Mouse (Mus musculus) hindbrain, embryonic 11.5 days (tissue): ENCODE results near the gene Adcy2. TPM values are rescaled to one million over a fixed set of nuclear protein-coding genes. Genes with fewer than 3 reads are reported as not detected.

ENCODE experiments used
- ATAC-seq: fragments of 200-750 bp; cut with Nextera tagmentation; 2 replicates; pipeline ENCODE4 v1.8.0; 2017; ENCODE audit warnings: mild to moderate bottlenecking, moderate TSS enrichment, moderate library complexity; ENCODE audit not compliant: low FRiP score
- DNase-seq: peaks from one replicate; pipeline ENCODE4 v3.0.0-alpha.2; 2015; ENCODE audit warnings: low spot score
- H3K27ac ChIP-seq: fragments of 300-500 bp; sonication (generic); 2 replicates; pipeline ENCODE4 v1.5.1; 2014; ENCODE audit warnings: mild to moderate bottlenecking, low read depth, low read length
- H3K27me3 ChIP-seq: fragments of 300-500 bp; sonication (generic); 2 replicates; pipeline ENCODE4 v1.6.1; 2014; ENCODE audit warnings: mild to moderate bottlenecking, low read length, moderate library complexity, mixed read lengths; ENCODE audit not compliant: control insufficient read depth, insufficient read depth
- H3K36me3 ChIP-seq: fragments of 300-500 bp; sonication (generic); 2 replicates; pipeline ENCODE4 v1.6.1; 2014; ENCODE audit warnings: mild to moderate bottlenecking, low read length, moderate library complexity, mixed read lengths; ENCODE audit not compliant: control insufficient read depth, insufficient read depth
- H3K4me1 ChIP-seq: fragments of 300-500 bp; sonication (generic); replicated peaks from 2 replicates; pipeline ENCODE4 v1.6.1; 2014; ENCODE audit warnings: low read length, mixed read lengths; ENCODE audit not compliant: control insufficient read depth, insufficient read depth
- H3K4me2 ChIP-seq: fragments of 300-500 bp; sonication (generic); replicated peaks from 2 replicates; pipeline ENCODE4 v1.6.1; 2014; ENCODE audit warnings: mild to moderate bottlenecking, low read depth, low read length
- H3K4me3 ChIP-seq: fragments of 300-500 bp; sonication (generic); 2 replicates; pipeline ENCODE4 v1.5.1; 2014; ENCODE audit warnings: low read depth, low read length
- H3K9ac ChIP-seq: fragments of 300-500 bp; sonication (generic); 2 replicates; pipeline ENCODE4 v1.6.1; 2014; ENCODE audit warnings: low read depth, low read length
- H3K9me3 ChIP-seq: fragments of 300-500 bp; sonication (generic); 2 replicates; pipeline ENCODE4 v1.6.1; 2016; ENCODE audit warnings: low read length; ENCODE audit not compliant: control insufficient read depth
- WGBS: fragments of 180-500 bp; shearing (Covaris S2); extraction: QIAGEN DNeasy Blood & Tissue Kit; methylation state at CpG from one replicate; pipeline ENCODE4 v1.1.7; 2014; 5-methylcytosine and 5-hydroxymethylcytosine counted together
- polyA plus RNA-seq: library from polyadenylated mRNA; unstranded; fragments of >200 nt; fragmentation: Nextera tagmentation; extraction: Ambion mirVana; gene quantifications from 2 replicates; pipeline ENCODE4 v1.2.1, GENCODE M21; 2014

The Adcy2 gene
- polyA plus RNA-seq, 1 experiment from 2014 or later, result 3.3 TPM

DNA sequence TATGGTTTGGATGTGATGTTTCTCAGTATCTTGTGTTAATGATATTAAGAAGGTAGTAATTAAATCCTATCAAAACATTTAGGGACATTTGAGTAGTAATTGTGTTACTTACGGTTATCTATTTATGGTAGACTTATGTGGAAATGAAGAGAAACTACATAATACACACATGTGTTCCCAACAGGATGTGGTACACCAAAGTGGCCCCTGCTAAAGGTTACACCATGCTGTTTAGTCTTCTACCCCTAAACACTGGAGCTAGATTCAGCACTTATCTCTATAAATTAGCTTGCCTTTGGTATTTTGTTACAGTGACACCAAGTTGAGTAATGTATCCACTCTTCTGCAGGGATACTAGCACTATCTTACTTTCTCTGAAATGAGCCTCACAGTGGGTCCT, 57.9 kb downstream of the Adcy2 start:
- no peaks in the 10 kb centered on the region for H3K36me3 ChIP-seq
- no peaks in the 10 kb centered on the region for H3K27me3 ChIP-seq
- no peak for DNase-seq
- H3K27ac ChIP-seq, result no peak overlapping the region
- ATAC-seq, result no peak
- no peaks in the 10 kb centered on the region for H3K4me1 ChIP-seq
- 89% methylated on average over 1 of the region's 1 CpGs for WGBS
- no peak overlapping the region for H3K4me2 ChIP-seq
- no peak overlapping the region for H3K4me3 ChIP-seq
- no peak overlapping the region for H3K9ac ChIP-seq
- H3K9me3 ChIP-seq, result no peaks in the 10 kb centered on the region

DNA sequence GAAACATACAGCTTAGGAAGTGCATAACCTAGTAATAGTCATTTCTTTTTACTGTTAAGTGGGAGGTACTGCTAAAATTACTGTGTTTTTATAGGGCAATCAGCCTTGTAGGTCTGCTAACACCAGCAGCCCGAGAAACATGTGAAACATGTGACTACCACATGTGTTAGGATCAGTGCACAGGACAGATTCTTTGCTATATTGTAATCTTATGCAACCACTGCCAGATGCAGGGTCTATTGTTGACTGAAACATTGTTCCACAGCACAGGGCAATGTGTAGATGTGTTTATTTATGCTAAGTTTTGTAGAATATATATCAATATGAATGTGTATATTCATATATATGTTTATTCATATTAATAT, 67.1 kb downstream of the Adcy2 start:
- 56% methylated on average over 1 of the region's 1 CpGs for WGBS
- Histone ChIP-seq H3K4me1 (no peaks in the 10 kb centered on the region), H3K4me2 (no peak overlapping the region), H3K27me3 (no peaks in the 10 kb centered on the region), H3K27ac (no peak overlapping the region), H3K9me3 (no peaks in the 10 kb centered on the region), H3K9ac (no peak overlapping the region), H3K4me3 (no peak overlapping the region), H3K36me3 (no peaks in the 10 kb centered on the region)
- ATAC-seq, result no peak
- no peak for DNase-seq

DNA sequence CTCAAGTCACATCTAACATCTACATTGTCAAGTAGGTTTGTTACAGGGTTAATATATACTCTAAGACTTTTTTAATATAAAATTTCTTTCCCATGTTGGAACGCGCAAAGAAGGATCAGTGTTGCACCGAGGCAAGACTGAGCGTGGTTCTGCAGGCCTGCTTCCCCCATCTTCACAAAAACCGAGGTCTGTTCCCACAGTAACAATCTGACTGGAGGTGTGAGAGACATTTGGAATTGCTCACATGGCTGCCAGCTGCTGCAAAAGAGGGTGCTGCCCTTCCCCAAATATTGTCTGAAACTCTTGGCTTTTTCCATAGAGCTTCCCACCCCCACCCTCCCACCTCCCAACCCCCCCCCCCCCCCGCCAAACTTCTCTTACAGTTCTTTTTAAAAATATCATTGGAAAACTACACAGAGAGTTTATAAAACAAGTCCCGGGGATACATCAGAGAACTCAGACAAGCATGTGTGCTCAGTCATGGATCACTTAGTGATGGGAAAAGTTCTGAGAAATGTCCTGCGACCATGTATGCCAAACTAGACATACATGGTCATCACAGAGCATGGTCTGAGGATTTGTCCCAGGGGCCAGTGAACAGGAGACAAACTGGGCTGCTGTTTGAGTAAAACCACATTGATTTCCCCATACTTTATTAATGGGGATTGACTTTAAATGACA, 67.6 kb downstream of the Adcy2 start:
- no peak overlapping the region for H3K9ac ChIP-seq
- ATAC-seq (no peak), DNase-seq (no peak)
- H3K9me3 ChIP-seq, result no peaks in the 10 kb centered on the region
- H3K4me1 ChIP-seq, result no peaks in the 10 kb centered on the region
- H3K27ac ChIP-seq, result no peak overlapping the region
- H3K4me2 ChIP-seq, result no peak overlapping the region
- H3K4me3 ChIP-seq, result no peak overlapping the region
- WGBS, result 88% methylated on average over 8 of the region's 8 CpGs
- H3K36me3 ChIP-seq, result no peaks in the 10 kb centered on the region
- H3K27me3 ChIP-seq, result no peaks in the 10 kb centered on the region

DNA sequence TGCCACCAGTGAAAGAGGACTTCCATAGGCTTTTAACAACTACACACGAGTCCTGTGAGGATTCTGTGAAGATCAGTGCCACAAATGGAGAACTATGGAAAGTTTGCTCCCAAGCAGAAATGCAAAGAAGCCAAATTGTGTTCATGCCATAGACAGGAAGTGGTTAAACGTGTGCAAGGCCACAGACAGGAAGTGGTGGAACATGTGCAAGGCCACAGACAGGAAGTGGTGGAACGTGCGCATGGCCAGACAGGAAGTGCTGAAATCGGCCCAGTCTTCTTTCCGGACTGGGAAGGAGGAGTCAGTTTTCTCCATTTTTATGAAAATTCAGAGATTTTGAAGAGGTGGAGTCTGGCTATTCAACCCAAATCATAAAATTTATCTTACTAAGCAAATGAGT, 70.9 kb downstream of the Adcy2 start:
- Histone ChIP-seq H3K4me3 (no peak overlapping the region), H3K4me1 (no peaks in the 10 kb centered on the region), H3K27ac (no peak overlapping the region), H3K27me3 (no peaks in the 10 kb centered on the region), H3K9ac (no peak overlapping the region), H3K9me3 (no peaks in the 10 kb centered on the region), H3K4me2 (no peak overlapping the region), H3K36me3 (no peaks in the 10 kb centered on the region)
- ATAC-seq (no peak), DNase-seq (no peak)
- WGBS, result 84% methylated on average over 6 of the region's 6 CpGs

DNA sequence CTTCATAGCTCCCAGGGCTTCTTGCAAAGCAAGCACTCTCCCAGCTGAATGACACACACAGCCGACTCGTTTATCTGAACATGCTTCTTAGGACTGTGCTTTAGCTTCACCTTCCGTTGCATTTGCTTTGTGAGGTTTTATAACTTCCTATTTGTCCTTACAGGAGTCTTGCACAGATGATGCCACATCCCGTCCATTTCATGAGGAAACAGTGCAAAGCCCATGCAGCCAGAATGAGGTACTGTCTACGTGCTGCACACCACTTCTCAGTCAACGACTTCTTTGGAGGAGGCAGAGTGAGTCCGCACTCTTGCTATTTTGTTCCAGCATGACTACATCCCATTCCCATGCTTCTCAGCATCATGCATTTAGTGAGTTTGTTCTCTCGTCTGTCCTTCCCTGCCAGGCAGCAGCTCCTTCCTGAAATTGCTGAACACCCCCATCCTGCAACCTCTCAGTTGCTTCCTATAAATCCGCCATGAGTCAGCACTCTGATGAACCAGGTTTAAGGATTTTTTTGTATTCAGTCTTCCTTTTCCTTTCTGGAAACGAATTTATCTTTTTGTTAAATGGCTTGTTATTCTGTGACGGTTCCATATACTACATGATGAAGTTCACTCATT, 85.6 kb downstream of the Adcy2 start:
- no peak overlapping the region for H3K9ac ChIP-seq
- DNase-seq, result no peak
- H3K9me3 ChIP-seq, result no peaks in the 10 kb centered on the region
- no peak overlapping the region for H3K27ac ChIP-seq
- no peaks in the 10 kb centered on the region for H3K27me3 ChIP-seq
- no peak overlapping the region for H3K4me2 ChIP-seq
- 89% methylated on average over 11 of the region's 11 CpGs for WGBS
- no peak for ATAC-seq
- no peaks in the 10 kb centered on the region for H3K4me1 ChIP-seq
- no peak overlapping the region for H3K4me3 ChIP-seq
- H3K36me3 ChIP-seq, result no peaks in the 10 kb centered on the region

DNA sequence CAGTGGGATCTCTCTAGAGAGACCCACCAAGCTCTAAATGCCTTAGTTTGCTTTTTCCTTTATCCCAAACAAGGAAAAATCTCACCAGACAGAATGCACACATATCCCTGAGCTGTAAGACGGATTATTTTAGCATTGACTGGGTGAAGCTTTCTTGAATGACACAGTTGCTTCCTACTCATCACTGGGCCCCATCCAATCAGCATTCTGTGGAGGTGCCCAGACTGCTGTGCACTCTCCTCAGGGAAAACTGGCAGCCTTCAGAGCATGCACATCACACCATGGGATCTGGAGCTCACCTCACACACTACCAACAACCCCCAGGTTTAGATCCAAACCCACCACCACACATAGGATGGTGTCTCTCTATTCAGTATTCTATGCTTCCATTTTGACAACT, 92.7 kb downstream of the Adcy2 start:
- Histone ChIP-seq H3K27me3 (no peaks in the 10 kb centered on the region), H3K4me1 (no peaks in the 10 kb centered on the region), H3K36me3 (no peaks in the 10 kb centered on the region), H3K4me2 (no peak overlapping the region), H3K4me3 (no peak overlapping the region), H3K9me3 (no peaks in the 10 kb centered on the region), H3K9ac (no peak overlapping the region), H3K27ac (no peak overlapping the region)
- DNase-seq, result no peak
- WGBS, result 67% methylated on average over 1 of the region's 1 CpGs
- ATAC-seq, result no peak

DNA sequence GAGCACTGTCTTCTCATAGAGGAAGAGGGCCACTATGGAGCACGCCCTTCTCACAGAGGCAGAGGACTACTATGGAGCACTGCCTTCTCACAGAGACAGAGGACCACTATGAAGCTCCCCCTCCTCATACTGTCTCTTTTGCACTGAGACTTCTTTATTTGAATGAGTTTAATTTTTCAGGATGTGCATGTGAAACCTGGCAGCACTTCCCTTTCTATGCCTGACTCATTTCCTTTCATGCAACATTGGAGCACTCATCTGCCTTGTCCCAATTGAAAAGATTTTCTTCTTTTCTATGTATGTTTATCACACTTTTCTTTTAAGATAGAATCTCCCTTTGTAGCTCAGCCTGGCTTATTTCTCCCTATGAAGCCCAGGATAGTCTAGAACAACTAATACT, 96.6 kb downstream of the Adcy2 start:
- no peak overlapping the region for H3K4me3 ChIP-seq
- H3K27ac ChIP-seq, result no peak overlapping the region
- H3K36me3 ChIP-seq, result no peaks in the 10 kb centered on the region
- H3K27me3 ChIP-seq, result no peaks in the 10 kb centered on the region
- no peak for DNase-seq
- no peak overlapping the region for H3K9ac ChIP-seq
- no peaks in the 10 kb centered on the region for H3K4me1 ChIP-seq
- no peak for ATAC-seq
- no peaks in the 10 kb centered on the region for H3K9me3 ChIP-seq
- 84% methylated on average over 1 of the region's 1 CpGs for WGBS
- no peak overlapping the region for H3K4me2 ChIP-seq

DNA sequence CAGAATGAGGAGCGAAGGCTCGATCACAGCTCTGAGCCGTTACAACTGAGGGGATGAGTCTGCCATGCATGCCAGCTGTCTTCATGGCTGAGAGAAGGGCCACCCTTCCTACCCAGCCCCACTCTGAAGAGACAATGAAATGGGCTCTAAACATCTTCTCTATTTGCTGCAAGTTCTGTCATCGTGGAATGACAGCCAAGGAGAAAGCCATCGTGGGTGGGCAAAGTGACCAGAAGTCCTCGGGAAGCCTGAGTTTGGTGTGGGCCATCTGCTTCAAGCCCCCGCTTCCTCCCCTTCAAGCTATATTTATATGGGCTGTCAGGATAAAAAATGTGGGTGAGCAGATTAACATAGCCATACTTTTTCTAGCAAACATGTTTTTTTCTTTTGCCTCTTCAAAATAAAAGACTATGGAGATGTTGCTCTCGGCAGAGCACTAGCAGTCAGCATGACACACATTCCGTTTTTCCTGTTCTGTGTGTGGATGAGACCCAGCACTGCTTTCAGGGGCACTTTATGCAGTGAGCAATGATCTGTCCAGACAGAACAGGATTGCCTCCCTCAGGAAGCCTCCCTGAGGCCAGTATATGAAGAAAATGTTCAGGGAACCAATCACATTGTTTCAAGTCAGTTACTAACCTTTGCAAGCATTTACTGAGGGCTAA, 109.3 kb downstream of the Adcy2 start:
- DNase-seq (no peak), ATAC-seq (no peak)
- H3K4me2 ChIP-seq, result no peak overlapping the region
- H3K9me3 ChIP-seq, result no peaks in the 10 kb centered on the region
- no peaks in the 10 kb centered on the region for H3K36me3 ChIP-seq
- no peaks in the 10 kb centered on the region for H3K27me3 ChIP-seq
- no peak overlapping the region for H3K27ac ChIP-seq
- H3K4me1 ChIP-seq, result no peaks in the 10 kb centered on the region
- WGBS, result 89% methylated on average over 9 of the region's 9 CpGs
- H3K9ac ChIP-seq, result no peak overlapping the region
- H3K4me3 ChIP-seq, result no peak overlapping the region

DNA sequence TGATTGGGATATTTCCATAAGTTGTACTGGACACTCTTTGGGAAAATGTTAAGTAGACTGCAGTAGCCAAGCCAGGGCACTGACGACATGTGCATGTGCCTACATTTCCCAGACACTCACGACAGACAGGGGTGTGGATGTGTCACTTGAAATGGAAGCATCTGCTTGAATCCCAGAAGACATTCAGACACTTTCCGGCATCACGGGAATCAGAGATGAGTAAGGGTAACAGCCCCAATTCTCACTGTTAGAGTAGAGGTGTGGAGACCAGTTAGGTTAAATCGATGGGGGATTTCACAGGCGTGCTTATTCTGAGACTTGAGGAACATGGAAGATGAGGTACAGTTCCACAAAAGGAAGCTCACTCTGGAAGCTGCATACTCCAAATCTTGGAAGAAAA, 130.6 kb downstream of the Adcy2 start:
- Histone ChIP-seq H3K4me3 (no peak overlapping the region), H3K9ac (no peak overlapping the region), H3K9me3 (no peaks in the 10 kb centered on the region), H3K27ac (no peak overlapping the region), H3K27me3 (no peaks in the 10 kb centered on the region), H3K4me2 (no peak overlapping the region), H3K36me3 (no peaks in the 10 kb centered on the region), H3K4me1 (no peaks in the 10 kb centered on the region)
- WGBS, result 93% methylated on average over 6 of the region's 6 CpGs
- ATAC-seq, result no peak
- DNase-seq, result no peak
